Mouse (Mus musculus): ENCODE data around the gene Med22.
A peak's percentile ranks its signal among the peaks of the same experiment; 100 is the strongest.

The Med22 gene

GRCm38 (mm10) chr2:26910124-26910993 lies at the start of gene Med22, which contains the start of gene Rpl7a:
Med22 (minus strand) TSS chr2:26910677.
Rpl7a (plus strand) TSS chr2:26910764.
- DNase-seq (ENCODE audit: low read depth, low spot score): peak; percentile 99

GRCm38 (mm10) chr2:26957488-26957859 lies 47.0 kb upstream of the Med22 start:
- DNase-seq (ENCODE audit: low read depth, low spot score): no peak

GRCm38 (mm10) chr2:26956811-26957487 lies 46.5 kb upstream of the Med22 start:
- no peak for DNase-seq (ENCODE audit: low read depth, low spot score)

GRCm38 (mm10) chr2:26954735-26955395 lies 44.4 kb upstream of the Med22 start:
- no peak for DNase-seq (ENCODE audit: low read depth, low spot score)

GRCm38 (mm10) chr2:26952866-26953265 lies 42.4 kb upstream of the Med22 start:
- DNase-seq (ENCODE audit: low read depth, low spot score): no peak

- no peak for DNase-seq (ENCODE audit: low read depth, low spot score)
These were observed 41.7 kb upstream of the Med22 start for GRCm38 (mm10) chr2:26952193-26952592.

GRCm38 (mm10) chr2:26951346-26951905 lies 40.9 kb upstream of the Med22 start:
- no peak for DNase-seq (ENCODE audit: low read depth, low spot score)

GRCm38 (mm10) chr2:26950411-26950810 lies 39.9 kb upstream of the Med22 start:
- DNase-seq (ENCODE audit: low read depth, low spot score): no peak

GRCm38 (mm10) chr2:26943253-26943652 lies 32.8 kb upstream of the Med22 start:
- DNase-seq (ENCODE audit: low read depth, low spot score): no peak

GRCm38 (mm10) chr2:26941539-26941938 lies 31.1 kb upstream of the Med22 start:
- DNase-seq (ENCODE audit: low read depth, low spot score): no peak

GRCm38 (mm10) chr2:26936425-26936824 lies 25.9 kb upstream of the Med22 start:
- no peak for DNase-seq (ENCODE audit: low read depth, low spot score)

- DNase-seq (ENCODE audit: low read depth, low spot score): no peak
These were observed 24.8 kb upstream of the Med22 start for GRCm38 (mm10) chr2:26935286-26935685.

- peak; percentile 91 for DNase-seq (ENCODE audit: low read depth, low spot score)
These were observed 23.0 kb upstream of the Med22 start, which contains the start of the genes Surf4 and Stkld1 for GRCm38 (mm10) chr2:26933304-26934055. Surf4 (minus strand) TSS chr2:26933928. Stkld1 (plus strand) TSS chr2:26934047.

GRCm38 (mm10) chr2:26932473-26933303 lies 22.2 kb upstream of the Med22 start:
- DNase-seq (ENCODE audit: low read depth, low spot score): peak; percentile 9

- peak; percentile 58 for DNase-seq (ENCODE audit: low read depth, low spot score)
These were observed 19.9 kb upstream of the Med22 start for GRCm38 (mm10) chr2:26930390-26930789.

GRCm38 (mm10) chr2:26927745-26928476 lies 17.4 kb upstream of the Med22 start:
- no peak for DNase-seq (ENCODE audit: low read depth, low spot score)

GRCm38 (mm10) chr2:26921784-26922183 lies 11.3 kb upstream of the Med22 start:
- no peak for DNase-seq (ENCODE audit: low read depth, low spot score)

GRCm38 (mm10) chr2:26920190-26920855 lies 9.8 kb upstream of the Med22 start:
- no peak for DNase-seq (ENCODE audit: low read depth, low spot score)

GRCm38 (mm10) chr2:26919684-26920083 lies 9.2 kb upstream of the Med22 start:
- DNase-seq (ENCODE audit: low read depth, low spot score): no peak
